Mouse (Mus musculus) splenic B cell, adult 2 months (primary cell): ENCODE measurements around the gene Neu4.
"Not testable (repeated sequence)": the region's sequence is repeated elsewhere in the genome, so short reads cannot be mapped to it uniquely, and the experiment has no call there.

Experiments
- DNase-seq: peaks from one replicate; pipeline ENCODE4 v3.0.0-alpha.2; 2011; ENCODE audit warnings: low read depth, low spot score
- H3K27me3 ChIP-seq: 2 replicates; pipeline ENCODE4 v1.6.1; 2012; ENCODE audit warnings: mild to moderate bottlenecking, low read length, moderate library complexity, mixed read lengths; ENCODE audit not compliant: control insufficient read depth, poor library complexity, insufficient read depth, severe bottlenecking
- H3K36me3 ChIP-seq: 2 replicates; pipeline ENCODE4 v1.6.1; 2012; ENCODE audit warnings: mild to moderate bottlenecking, low read length, moderate library complexity, mixed read lengths; ENCODE audit not compliant: control insufficient read depth, poor library complexity, insufficient read depth, severe bottlenecking

Gene Neu4

DNA sequence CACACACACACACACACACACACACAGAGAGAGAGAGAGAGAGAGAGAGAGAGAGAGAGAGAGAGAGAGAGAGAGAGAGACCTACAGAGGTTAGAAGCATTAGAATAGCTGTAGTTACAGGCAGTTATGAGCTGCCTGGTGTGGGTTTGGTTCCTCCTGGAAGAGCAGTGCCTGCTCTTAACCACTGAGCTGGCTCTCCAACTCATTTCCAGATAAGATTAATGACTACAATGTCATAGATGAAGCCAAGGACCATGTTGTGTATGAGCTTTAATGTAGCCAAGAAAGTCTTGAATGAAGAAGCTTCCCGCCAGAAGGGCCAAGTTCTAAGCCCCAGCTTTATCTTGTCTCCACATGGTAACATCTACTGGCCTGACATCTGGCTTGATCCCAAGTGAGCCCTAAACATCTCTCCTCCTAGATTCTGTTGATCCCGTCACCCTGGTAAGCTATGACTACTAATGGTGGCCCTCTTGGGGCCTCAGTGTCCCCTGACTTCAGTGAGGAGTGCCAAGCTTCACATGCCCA is 12.9 kb downstream of the Neu4 start:
- DNase-seq, result no peak

DNA sequence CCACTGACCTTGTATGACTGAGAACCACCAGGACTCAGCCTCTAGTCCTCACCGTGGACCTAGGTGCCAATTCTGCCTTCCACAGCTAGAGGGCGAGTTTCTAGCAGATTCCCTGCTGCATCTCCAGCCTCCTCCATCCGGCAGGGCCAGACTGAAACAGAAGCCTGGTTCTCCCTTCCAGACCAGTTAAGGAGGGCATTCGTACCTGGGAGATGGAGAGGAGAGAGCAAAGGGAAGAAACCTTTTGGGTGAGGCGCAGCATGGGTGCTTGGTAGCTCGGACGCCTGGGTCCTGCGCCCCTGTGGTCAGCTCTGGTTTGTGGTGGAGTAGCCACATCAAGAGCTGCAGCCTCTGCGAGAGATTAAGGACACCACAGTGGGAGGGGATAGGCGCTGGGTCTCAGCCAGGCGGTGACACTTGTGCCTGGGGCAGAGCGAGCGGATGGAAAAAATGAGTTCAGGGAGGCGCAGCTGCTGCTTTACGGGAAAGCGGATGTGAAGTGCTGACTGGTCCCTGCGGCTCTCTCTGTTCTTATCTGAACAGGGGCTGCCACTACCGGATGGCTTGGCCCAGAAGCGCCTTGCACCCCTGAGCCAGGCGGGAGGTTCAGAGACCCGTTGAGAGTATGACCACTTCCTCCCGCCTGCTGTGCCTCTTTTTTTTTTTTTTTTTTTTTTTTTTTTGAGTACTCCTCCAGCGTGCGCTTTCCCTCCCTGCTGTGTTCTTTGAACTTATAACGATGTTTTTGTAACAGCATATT is 14.9 kb downstream of the Neu4 start:
- peak; percentile 77 for DNase-seq
- Histone ChIP-seq H3K27me3 (no peaks in the 10 kb centered on the region), H3K36me3 (no peaks in the 10 kb centered on the region)

More for the DNA sequence above, 12.9 kb downstream of the Neu4 start:
- Histone ChIP-seq H3K36me3 (no peaks in the 10 kb centered on the region), H3K27me3 (no peaks in the 10 kb centered on the region)

DNA sequence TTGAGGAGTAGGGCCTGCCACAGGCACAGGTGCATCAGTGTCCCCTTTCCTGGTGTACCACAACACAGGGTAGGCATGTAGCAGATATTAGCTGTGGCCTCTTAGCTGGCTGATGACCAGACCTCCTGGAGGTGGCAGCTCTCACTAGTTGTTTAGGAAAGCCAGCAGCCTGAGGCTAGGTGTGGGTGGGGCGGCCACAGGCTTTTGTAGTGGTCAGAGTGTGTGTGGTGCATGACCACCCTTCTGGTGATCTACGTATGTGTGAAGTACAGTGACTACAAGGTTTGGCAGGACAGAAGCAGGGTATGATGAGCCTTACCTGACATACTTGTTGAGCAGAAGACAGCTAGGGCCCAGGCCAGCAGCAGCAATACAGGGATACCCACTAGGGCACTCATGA is 20.1 kb downstream of the Neu4 start:
- no peak for DNase-seq
- Histone ChIP-seq H3K36me3 (no peaks in the 10 kb centered on the region), H3K27me3 (no peaks in the 10 kb centered on the region)

DNA sequence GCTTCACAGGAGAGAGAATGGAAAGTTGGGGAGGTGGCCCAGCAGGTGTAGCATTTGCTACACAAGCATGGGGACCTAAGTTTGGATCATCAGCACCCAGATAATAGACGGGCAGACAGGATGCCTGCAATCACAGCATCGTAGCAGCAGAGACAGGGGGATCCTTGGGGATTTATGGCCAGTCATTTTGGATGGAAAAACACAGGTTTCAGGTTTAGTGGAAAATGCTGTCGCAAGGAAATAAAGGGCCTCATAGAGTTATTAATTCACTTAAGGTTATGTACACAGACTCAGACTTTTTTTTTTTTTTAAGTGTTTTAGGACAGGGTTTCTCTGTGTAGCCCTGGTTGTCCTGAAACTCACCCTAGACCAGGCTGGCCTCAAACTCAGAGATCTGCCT is 25.3 kb downstream of the Neu4 start:
- no peaks in the 10 kb centered on the region for H3K27me3 ChIP-seq
- no peak for DNase-seq
- H3K36me3 ChIP-seq, result no peaks in the 10 kb centered on the region

DNA sequence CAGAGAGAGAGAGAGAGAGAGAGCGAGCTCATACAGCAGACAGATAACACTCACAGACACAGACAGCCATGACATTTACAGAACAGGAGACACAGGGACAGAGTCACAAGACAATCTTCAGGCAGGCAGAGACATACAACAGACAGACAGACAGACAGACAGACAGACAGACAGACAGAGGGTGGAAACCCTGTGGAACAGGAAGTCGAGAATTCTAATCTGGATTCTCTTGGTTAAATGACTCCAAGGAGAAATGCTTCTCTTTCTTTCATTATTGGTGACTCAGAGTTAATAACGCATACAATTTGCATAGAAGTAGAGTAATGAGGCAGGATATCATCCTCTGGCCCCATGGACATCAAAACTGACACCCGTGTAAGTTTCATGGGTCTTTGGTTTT is 26.3 kb downstream of the Neu4 start:
- DNase-seq, result no peak
- Histone ChIP-seq H3K27me3 (no peaks in the 10 kb centered on the region), H3K36me3 (no peaks in the 10 kb centered on the region)

DNA sequence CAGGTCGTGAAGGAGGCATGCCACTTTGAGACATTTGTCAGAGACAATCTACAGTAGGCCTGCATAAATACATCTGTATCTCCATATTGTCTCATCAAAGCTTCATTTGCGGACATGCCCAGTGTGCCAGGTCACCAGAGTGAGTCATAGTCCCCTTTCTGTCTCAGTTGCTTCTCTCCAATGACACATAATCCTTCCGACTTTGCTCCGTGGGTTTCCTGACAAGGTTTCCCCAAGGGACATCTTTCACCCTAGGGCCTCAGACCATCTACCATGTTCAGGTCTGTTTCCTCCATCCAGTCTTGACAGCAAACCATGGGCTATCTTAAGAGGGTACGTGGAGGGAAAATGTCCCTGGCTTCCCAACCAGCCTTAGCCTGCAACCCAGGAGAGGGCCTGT is 30.9 kb downstream of the Neu4 start:
- DNase-seq, result no peak
- no peaks in the 10 kb centered on the region for H3K36me3 ChIP-seq

DNA sequence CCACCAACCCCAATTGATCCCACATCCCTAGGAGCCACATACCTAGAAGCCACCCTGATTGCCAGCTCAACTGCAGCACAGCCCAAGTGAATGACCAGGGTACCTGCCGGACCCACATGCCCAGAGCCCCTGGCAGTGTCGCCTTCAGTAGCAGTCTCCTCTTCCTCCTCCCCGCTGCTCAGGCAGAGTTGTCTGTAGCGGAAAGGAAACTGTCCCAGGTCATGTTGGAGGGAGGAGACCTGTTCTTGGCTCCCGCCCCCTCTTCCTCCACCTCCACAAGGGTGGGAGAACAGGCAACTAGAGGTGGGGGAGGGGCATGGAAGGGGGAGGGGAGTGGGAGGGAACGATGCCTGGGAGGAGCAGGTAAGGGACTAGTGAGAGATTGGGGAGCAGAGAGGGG is 32.1 kb downstream of the Neu4 start, which contains the start of gene Pdcd1:
Gene Pdcd1, minus strand, starts transcription at position 181 of the 400 bp plus-strand sequence.
- no peak for DNase-seq
- Histone ChIP-seq H3K27me3 (no peaks in the 10 kb centered on the region), H3K36me3 (no peaks in the 10 kb centered on the region)

More for the DNA sequence above, 30.9 kb downstream of the Neu4 start:
- H3K27me3 ChIP-seq, result no peaks in the 10 kb centered on the region

DNA sequence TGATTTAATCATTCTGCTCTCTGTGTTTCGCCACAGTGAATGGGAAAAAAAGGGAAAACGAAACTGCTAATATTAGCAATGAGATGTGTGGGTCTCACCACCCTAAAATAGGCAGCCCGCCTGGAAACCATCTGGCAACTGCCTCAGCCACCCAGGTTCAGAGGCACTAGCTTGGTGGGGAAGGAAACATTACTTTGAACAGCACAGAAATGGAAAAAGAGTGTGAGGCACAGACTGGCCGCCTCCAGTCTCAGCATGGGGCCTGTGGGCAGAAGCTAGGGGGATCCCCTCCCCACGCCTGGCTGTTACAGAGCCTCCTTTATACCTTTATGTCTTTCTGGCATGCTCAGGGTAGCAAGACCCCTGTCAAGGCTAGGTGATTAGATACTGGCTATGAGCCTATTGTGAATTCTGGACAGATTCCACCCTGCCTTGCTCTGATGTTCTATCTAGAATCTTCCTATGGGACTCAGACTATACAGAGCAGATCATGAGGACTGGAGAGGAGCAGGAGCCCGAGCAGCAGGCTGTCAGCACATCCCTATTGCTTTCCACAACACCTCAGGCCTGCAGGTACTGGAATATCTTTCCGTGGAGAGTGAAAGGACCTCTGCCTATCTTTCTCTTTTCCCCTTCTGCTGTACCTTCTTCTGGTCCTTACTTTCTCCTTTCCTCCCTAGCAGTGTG is 33.4 kb downstream of the Neu4 start:
- Histone ChIP-seq H3K36me3 (no peaks in the 10 kb centered on the region), H3K27me3 (no peaks in the 10 kb centered on the region)
- DNase-seq, result no peak

DNA sequence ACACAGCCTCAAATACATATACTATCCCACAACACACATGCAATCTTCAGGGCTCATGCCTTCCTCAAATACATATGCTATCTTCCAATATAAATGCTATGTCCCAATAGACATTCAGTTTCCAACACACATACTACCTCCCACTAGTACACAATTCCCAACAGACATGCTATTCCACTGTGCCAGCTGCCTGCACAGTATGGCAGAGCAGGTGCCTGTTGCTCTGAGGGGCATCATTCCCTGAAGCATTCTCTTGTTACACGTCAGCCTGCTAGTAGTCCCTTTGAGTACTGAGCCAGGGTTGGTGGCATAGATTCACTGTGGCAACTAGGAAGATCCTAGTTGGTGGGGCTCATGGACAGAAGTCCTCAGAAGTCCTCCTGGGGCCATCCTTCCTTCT is 34.2 kb downstream of the Neu4 start:
- DNase-seq, result no peak
- Histone ChIP-seq H3K27me3 (no peaks in the 10 kb centered on the region), H3K36me3 (no peaks in the 10 kb centered on the region)

DNA sequence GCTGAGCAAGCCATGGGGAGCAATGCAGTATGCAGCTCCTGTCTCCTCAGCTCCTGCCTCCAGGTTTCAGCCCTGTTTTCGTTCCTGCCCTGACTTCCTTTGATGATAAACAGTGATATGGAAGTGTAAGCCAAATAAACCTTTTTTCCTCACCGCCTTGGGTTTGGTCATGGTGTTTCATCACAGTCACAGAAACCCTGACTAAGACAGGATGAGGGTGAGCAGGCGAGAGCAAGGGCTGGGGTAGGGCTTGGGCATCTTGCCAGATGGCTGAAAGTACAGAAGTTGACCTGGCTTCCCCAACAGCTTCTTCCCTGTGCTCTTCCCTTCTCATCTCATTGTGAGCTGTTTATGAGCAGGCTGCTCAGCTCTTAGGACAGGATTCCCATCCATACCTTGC is 35.7 kb downstream of the Neu4 start:
- Histone ChIP-seq H3K36me3 (no peaks in the 10 kb centered on the region), H3K27me3 (no peaks in the 10 kb centered on the region)
- DNase-seq, result no peak

DNA sequence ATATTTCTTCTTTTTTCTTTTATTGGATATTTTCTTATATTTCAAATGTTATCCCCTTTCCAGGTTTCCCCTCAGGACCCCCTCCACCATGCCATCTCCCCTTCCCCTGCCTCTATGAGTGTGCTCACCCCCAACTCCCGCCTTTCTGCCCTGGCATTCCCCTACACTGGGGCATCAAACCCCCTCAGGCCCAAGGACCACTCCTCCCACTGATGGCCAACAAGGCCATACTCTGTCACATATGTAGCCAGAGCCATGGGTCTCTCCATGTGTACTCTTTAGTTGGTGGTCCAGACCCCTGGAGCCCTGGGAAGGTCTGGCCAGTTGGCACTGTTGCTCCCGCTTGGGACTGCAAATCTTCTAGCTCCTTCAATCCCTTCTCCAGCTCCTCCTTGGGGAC is 37.1 kb downstream of the Neu4 start:
- H3K27me3 ChIP-seq, result no peaks in the 10 kb centered on the region
- DNase-seq, result no peak
- H3K36me3 ChIP-seq, result no peaks in the 10 kb centered on the region

DNA sequence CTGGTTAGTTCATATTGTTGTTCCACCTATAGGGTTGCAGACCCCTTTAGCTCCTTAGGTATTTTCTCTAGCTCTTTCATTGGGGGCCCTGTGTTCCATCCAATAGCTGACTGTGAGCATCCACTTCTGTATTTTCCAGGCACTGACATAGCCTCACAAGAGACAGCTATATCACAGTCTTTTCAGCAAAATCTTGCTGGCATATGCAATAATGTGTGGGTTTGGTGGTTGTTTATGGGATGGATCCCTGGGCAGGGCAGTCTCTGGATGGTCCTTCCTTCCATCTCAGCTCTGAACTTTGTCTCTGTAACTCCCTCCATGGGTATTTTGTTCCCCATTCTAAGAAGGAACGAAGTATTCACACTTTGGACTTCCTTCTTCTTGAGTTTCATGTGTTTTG is 38.0 kb downstream of the Neu4 start:
- H3K27me3 ChIP-seq, DNase-seq, H3K36me3 ChIP-seq: not testable (repeated sequence)

DNA sequence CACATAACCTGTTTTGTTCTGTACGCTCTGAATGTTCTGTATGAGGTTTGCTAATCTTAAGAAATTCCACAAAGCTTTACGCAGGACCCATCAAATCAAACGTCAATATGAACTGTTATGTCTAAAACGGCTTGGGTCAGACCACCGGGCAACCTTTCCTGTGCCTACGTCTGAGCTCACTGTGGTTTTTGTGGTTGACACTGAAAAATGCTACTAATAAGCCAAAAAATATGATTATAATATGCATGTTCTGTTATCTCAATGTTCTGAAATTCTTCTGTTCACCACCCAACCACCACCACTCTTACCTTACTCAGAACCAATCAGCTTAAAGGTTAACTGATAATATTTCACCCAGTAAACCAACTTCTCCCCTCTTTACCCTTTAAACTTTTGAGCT is 54.5 kb downstream of the Neu4 start:
- H3K36me3 ChIP-seq, result no peaks in the 10 kb centered on the region
- no peaks in the 10 kb centered on the region; the same call in 1 of the 2 replicates for H3K27me3 ChIP-seq
- no peak for DNase-seq

DNA sequence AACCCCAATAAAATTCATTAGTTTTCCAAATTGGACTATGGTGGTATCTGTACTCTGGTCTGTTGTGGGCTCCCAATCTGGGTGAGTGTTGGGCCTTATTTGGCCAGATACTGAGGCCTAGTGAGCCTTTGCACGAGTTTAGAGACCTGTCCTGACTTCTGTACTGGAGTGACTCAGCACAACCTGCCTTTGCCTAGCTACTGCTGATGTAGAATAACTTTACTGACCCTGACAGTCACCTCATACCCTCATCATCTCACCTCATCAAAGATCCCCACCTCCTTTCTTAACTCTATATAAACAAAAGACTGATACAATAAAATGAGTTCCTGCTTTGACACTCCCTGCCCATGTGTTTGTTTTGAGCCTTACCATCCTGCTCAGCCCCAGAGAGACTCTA is 56.5 kb downstream of the Neu4 start:
- H3K36me3 ChIP-seq, result no peaks in the 10 kb centered on the region
- no peaks in the 10 kb centered on the region; the same call in 1 of the 2 replicates for H3K27me3 ChIP-seq
- no peak for DNase-seq
